Mouse (Mus musculus) MEL (cell line): ENCODE measurements around the gene Nos3. TPM values are rescaled to one million over a fixed set of nuclear protein-coding genes. Genes with fewer than 3 reads are reported as not detected.

Source experiments
- DNase-seq: peaks from one replicate; pipeline ENCODE4 v3.0.0; 2011; ENCODE audit warnings: low read depth, low spot score
- H3K27ac ChIP-seq: 2 replicates; pipeline ENCODE4 v1.5.1; 2012; ENCODE audit warnings: low read depth, mild to moderate bottlenecking, control low read depth, low read length, moderate library complexity; ENCODE audit not compliant: control insufficient read depth
- H3K27me3 ChIP-seq, 2 experiments: fragments of 150-350 bp in 1 of 2; sonication (generic) in 1 of 2; 2 replicates each; pipeline ENCODE4 v1.6.1; 2012; ENCODE audit warnings: low read length in 2 of 2, mild to moderate bottlenecking in 2 of 2, improper control_type of control experiment in 1 of 2, moderate library complexity in 1 of 2; ENCODE audit not compliant: insufficient read depth in 2 of 2, control insufficient read depth in 1 of 2
- H3K36me3 ChIP-seq, 2 experiments: 2 replicates each; pipeline ENCODE4 v1.6.1; 2012 to 2014; ENCODE audit warnings: low read length in 2 of 2, improper control_type of control experiment in 1 of 2, inconsistent platforms in 1 of 2, mild to moderate bottlenecking in 1 of 2; ENCODE audit not compliant: insufficient read depth in 2 of 2, control insufficient read depth in 1 of 2
- H3K4me1 ChIP-seq, 2 experiments: fragments of 150-350 bp in 1 of 2; sonication (generic) in 1 of 2; 2 replicates each; pipeline ENCODE4 v1.6.1; 2012; ENCODE audit warnings: low read length in 2 of 2, improper control_type of control experiment in 1 of 2, mild to moderate bottlenecking in 1 of 2; ENCODE audit not compliant: insufficient read depth in 2 of 2, control insufficient read depth in 1 of 2
- H3K4me3 ChIP-seq, 2 experiments: fragments of 150-350 bp in 1 of 2; sonication (generic) in 1 of 2; 2 replicates each; pipeline ENCODE4 v1.5.1; 2012; ENCODE audit warnings: low read depth in 2 of 2, low read length in 2 of 2, mild to moderate bottlenecking in 2 of 2, moderate library complexity in 2 of 2, control low read depth in 1 of 2, improper control_type of control experiment in 1 of 2; ENCODE audit not compliant: control insufficient read depth in 1 of 2, insufficient read depth in 1 of 2
- H3K79me2 ChIP-seq: 2 replicates; pipeline ENCODE4 v1.6.1; 2012; ENCODE audit warnings: mild to moderate bottlenecking, low read length, moderate library complexity; ENCODE audit not compliant: control insufficient read depth, poor library complexity, insufficient read depth
- H3K9ac ChIP-seq: 2 replicates; pipeline ENCODE4 v1.6.1; 2012; ENCODE audit warnings: low read depth, mild to moderate bottlenecking, control low read depth, low read length, moderate library complexity; ENCODE audit not compliant: control insufficient read depth, poor library complexity, severe bottlenecking
- H3K9me3 ChIP-seq: fragments of 150-350 bp; sonication (generic); replicated peaks from 2 replicates; pipeline ENCODE4 v1.6.1; 2012; ENCODE audit warnings: mild to moderate bottlenecking, low read length, improper control_type of control experiment, moderate library complexity; ENCODE audit not compliant: insufficient read depth
- CHD1 ChIP-seq: IDR thresholded peaks from 2 replicates; pipeline ENCODE4 v1.6.1; 2012; ENCODE audit warnings: low read depth, mild to moderate bottlenecking, inconsistent platforms, low read length, improper control_type of control experiment
- CTCF ChIP-seq, 3 experiments: IDR thresholded peaks in 2 of 3; conservative IDR thresholded peaks in 1 of 3; 2 replicates each; pipeline ENCODE4 v1.5.1; 2011 to 2012; ENCODE audit warnings: low read length in 3 of 3, low read depth in 2 of 3, mild to moderate bottlenecking in 2 of 3, improper control_type of control experiment in 1 of 3, inconsistent platforms in 1 of 3, mixed read lengths in 1 of 3, moderate library complexity in 1 of 3; ENCODE audit not compliant: control insufficient read depth in 1 of 3, insufficient read depth in 1 of 3, poor library complexity in 1 of 3, severe bottlenecking in 1 of 3
- ETS1 ChIP-seq: IDR thresholded peaks from 2 replicates; pipeline ENCODE4 v1.6.1; 2012; ENCODE audit warnings: low read depth, mild to moderate bottlenecking, inconsistent platforms, low read length, improper control_type of control experiment, moderate library complexity
- GABPA ChIP-seq: IDR thresholded peaks from 2 replicates; pipeline ENCODE4 v1.6.1; 2012; ENCODE audit warnings: low read depth, mild to moderate bottlenecking, inconsistent platforms, low read length, improper control_type of control experiment, moderate library complexity
- MAX ChIP-seq: IDR thresholded peaks from 2 replicates; pipeline ENCODE4 v1.6.1; 2011; ENCODE audit warnings: low read length, improper control_type of control experiment
- POLR2A ChIP-seq, 2 experiments: IDR thresholded peaks; 2 replicates each; pipeline ENCODE4 v1.6.1; 2011 to 2012; ENCODE audit warnings: low read length in 2 of 2, mild to moderate bottlenecking in 2 of 2, control low read depth in 1 of 2, improper control_type of control experiment in 1 of 2, low read depth in 1 of 2, moderate library complexity in 1 of 2; ENCODE audit not compliant: control insufficient read depth in 1 of 2, insufficient read depth in 1 of 2, poor library complexity in 1 of 2
- RAD21 ChIP-seq: IDR thresholded peaks from 2 replicates; pipeline ENCODE4 v1.6.1; 2011; ENCODE audit warnings: mild to moderate bottlenecking, low read depth, low read length, improper control_type of control experiment
- RCOR1 ChIP-seq: IDR thresholded peaks from 2 replicates; pipeline ENCODE4 v1.6.1; 2012; ENCODE audit warnings: low read depth, mild to moderate bottlenecking, inconsistent platforms, low read length, improper control_type of control experiment
- TBP ChIP-seq: IDR thresholded peaks from 2 replicates; pipeline ENCODE4 v1.8.0; 2011; ENCODE audit warnings: low read depth, low read length, improper control_type of control experiment
- UBTF ChIP-seq: IDR thresholded peaks from 2 replicates; pipeline ENCODE4 v1.6.1; 2012; ENCODE audit warnings: low read depth, mild to moderate bottlenecking, inconsistent platforms, low read length, improper control_type of control experiment, moderate library complexity, borderline replicate concordance; ENCODE audit not compliant: insufficient read depth
- USF1 ChIP-seq: IDR thresholded peaks from 2 replicates; pipeline ENCODE4 v1.6.1; 2014; ENCODE audit warnings: low read depth, mild to moderate bottlenecking, inconsistent platforms, low read length, improper control_type of control experiment, moderate library complexity
- USF2 ChIP-seq, 2 experiments: IDR thresholded peaks; 2 replicates each; pipeline ENCODE4 v1.6.1; 2011 to 2012; ENCODE audit warnings: improper control_type of control experiment in 2 of 2, low read length in 2 of 2, borderline replicate concordance in 1 of 2, inconsistent platforms in 1 of 2, low read depth in 1 of 2, mild to moderate bottlenecking in 1 of 2; ENCODE audit not compliant: insufficient read depth in 1 of 2
- ZKSCAN1 ChIP-seq: IDR thresholded peaks from 2 replicates; pipeline ENCODE4 v1.6.1; 2012; ENCODE audit warnings: low read depth, mild to moderate bottlenecking, inconsistent platforms, low read length, improper control_type of control experiment, moderate library complexity
- ZMIZ1 ChIP-seq: IDR thresholded peaks from 2 replicates; pipeline ENCODE4 v1.6.1; 2012; ENCODE audit warnings: low read depth, mild to moderate bottlenecking, inconsistent platforms, low read length, improper control_type of control experiment, moderate library complexity
- ZNF384 ChIP-seq: IDR thresholded peaks from 2 replicates; pipeline ENCODE4 v1.6.1; 2012; ENCODE audit warnings: low read depth, mild to moderate bottlenecking, inconsistent platforms, low read length, improper control_type of control experiment
- polyA plus RNA-seq, 2 experiments: library from polyadenylated mRNA; stranded (reverse) in 1 of 2; unstranded in 1 of 2; fragments of >175 nt in 1 of 2; fragments of >200 nt in 1 of 2; gene quantifications; 2 replicates each; pipeline versions ENCODE4 v1.2.1 to v1.2.4; 2012; ENCODE audit warnings: low replicate concordance in 2 of 2, low read depth in 1 of 2; ENCODE audit not compliant: insufficient read length in 2 of 2, insufficient read depth in 1 of 2, missing spikeins in 1 of 2
- total RNA-seq: library from RNA; depleted of rRNA; stranded (reverse); fragments of 300-350 nt; gene quantifications from 2 replicates; pipeline ENCODE4 v1.2.3, GENCODE M21; 2012

Nos3 gene
- total and polyA plus RNA-seq, 3 experiments: 3.9 to 6.2 TPM; not detected in 1

DNA sequence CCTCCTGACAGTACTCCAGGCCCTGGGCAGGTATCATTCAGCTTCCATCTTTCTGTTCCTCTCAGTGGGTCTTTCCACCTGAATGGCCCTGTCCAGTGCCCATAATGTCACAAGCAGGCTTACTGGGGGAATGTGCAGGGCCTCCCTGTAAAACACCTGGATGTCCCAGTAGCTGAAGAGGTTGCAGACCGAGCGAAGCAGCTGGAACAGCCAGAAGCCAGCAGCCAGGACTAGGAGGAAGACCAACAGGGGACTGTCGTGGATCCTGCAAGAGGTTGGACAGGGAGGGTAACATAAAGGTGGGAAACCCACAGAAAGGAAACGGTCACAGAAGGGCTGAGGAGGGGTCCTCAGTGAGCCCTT lies 25.0 kb downstream of the Nos3 start:
- Histone ChIP-seq H3K27ac (peak overlapping the region; percentile 41), H3K36me3 (peaks cover 0 to 23% of the 10 kb centered on the region in 2 experiments; a peak in 2 of 4 replicates), H3K9me3 (no peaks in the 10 kb centered on the region), H3K4me3 (peak overlapping the region; percentile 5 to 11; a peak in 2 of 4 replicates), H3K27me3 (no peaks in the 10 kb centered on the region), H3K9ac (peak overlapping the region; percentile 35), H3K79me2 (peaks cover 30% of the 10 kb centered on the region), H3K4me1 (peaks cover 4 to 36% of the 10 kb centered on the region in 2 experiments)
- TF ChIP-seq CTCF (IDR thresholded peaks at IDR 0.05 in 2 of 3, conservative IDR thresholded peaks at IDR 0.05 in 1 of 3; ENCODE audit: control insufficient read depth in 1 of 3, insufficient read depth in 1 of 3, low read depth in 2 of 3, low read length in 3 of 3, poor library complexity in 1 of 3, severe bottlenecking in 1 of 3) (no peak), GABPA (0 out of 2 replicates have a peak, but pooled peaks have one; percentile 21), ZMIZ1 (peak; percentile 18), ZKSCAN1 (no peak), CHD1 (peak; percentile 92; the same call in 1 of the 2 replicates), ETS1 (no peak)
- no peak for DNase-seq

DNA sequence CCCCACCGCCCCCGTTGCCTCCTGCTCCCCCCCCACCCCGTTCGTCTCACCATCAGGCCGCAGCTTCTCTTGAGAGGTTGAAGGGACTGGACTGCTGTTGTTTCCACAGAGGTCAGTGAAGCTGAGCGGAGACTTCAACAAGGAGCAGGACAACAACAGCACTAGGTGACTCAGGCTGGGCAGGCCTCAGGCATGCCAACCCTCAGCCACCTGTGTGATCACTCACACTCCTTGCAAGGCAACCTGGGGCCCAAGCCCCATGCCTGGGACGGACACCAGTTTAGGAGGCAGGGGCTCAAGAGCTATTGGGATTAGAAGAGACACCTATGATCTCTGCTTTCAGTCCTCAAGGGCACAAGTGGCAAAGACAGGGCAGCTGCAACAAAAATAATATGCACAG lies 27.3 kb downstream of the Nos3 start, which contains the start of gene Atg9b:
Atg9b (minus strand) TSS at position 280 of the 400 bp plus-strand sequence.
- TF ChIP-seq RCOR1 (no peak), RAD21 (no peak), TBP (no peak), UBTF (no peak), ZNF384 (no peak), MAX (no peak), USF2 (IDR thresholded peaks at IDR 0.05; ENCODE audit: borderline replicate concordance in 1 of 2, insufficient read depth in 1 of 2, low read depth in 1 of 2, low read length in 2 of 2) (no peak), POLR2A (IDR thresholded peaks at IDR 0.05; ENCODE audit: control insufficient read depth in 1 of 2, insufficient read depth in 1 of 2, low read depth in 1 of 2, low read length in 2 of 2, poor library complexity in 1 of 2) (no peak), CHD1 (no peak), USF1 (no peak), CTCF (IDR thresholded peaks at IDR 0.05 in 2 of 3, conservative IDR thresholded peaks at IDR 0.05 in 1 of 3; ENCODE audit: control insufficient read depth in 1 of 3, insufficient read depth in 1 of 3, low read depth in 2 of 3, low read length in 3 of 3, poor library complexity in 1 of 3, severe bottlenecking in 1 of 3) (no peak)
- peak within 1 kb of the TSS; percentile 56 for H3K9ac ChIP-seq
- peaks cover 21% of the 10 kb centered on the region for H3K79me2 ChIP-seq
- H3K27me3 ChIP-seq: no peaks in the 10 kb centered on the region
- H3K27ac ChIP-seq: peak within 1 kb of the TSS; percentile 90
- H3K9me3 ChIP-seq: no peaks in the 10 kb centered on the region
- H3K4me3 ChIP-seq: no peak within 1 kb of the TSS
- no peak for DNase-seq
- peaks cover 10 to 19% of the 10 kb centered on the region in 2 experiments for H3K4me1 ChIP-seq
- peaks cover 0 to 14% of the 10 kb centered on the region in 2 experiments; a peak in 2 of 4 replicates for H3K36me3 ChIP-seq
